Mouse (Mus musculus): ENCODE data around the gene Spib.
A peak's percentile ranks its signal among the peaks of the same experiment; 100 is the strongest.

The Spib gene

GRCm38 (mm10) chr7:44526414-44527154 lies 5.3 kb downstream of the Spib start:
- DNase-seq (ENCODE audit: low spot score in 2 of 2), result no peak

- peak; percentile 78 to 81 for DNase-seq (ENCODE audit: low spot score in 2 of 2)
Observed at GRCm38 (mm10) chr7:44525126-44525832, 6.6 kb downstream of the Spib start.

GRCm38 (mm10) chr7:44524502-44524901 lies 7.4 kb downstream of the Spib start, which contains the start of gene Mybpc2:
TSS of gene Mybpc2 (minus strand) at chr7:44524656.
- DNase-seq (ENCODE audit: low spot score in 2 of 2), result no peak

- no peak for DNase-seq (ENCODE audit: low spot score in 2 of 2)
Observed at GRCm38 (mm10) chr7:44523056-44523455, 8.8 kb downstream of the Spib start.

GRCm38 (mm10) chr7:44521710-44522109 lies 10.2 kb downstream of the Spib start:
- DNase-seq (ENCODE audit: low spot score in 2 of 2), result peak in 1 of 2 experiments; percentile 35

GRCm38 (mm10) chr7:44520990-44521389 lies 10.9 kb downstream of the Spib start:
- no peak for DNase-seq (ENCODE audit: low spot score in 2 of 2)

GRCm38 (mm10) chr7:44519240-44519913 lies 12.5 kb downstream of the Spib start:
- DNase-seq (ENCODE audit: low spot score in 2 of 2), result no peak

GRCm38 (mm10) chr7:44507491-44507890 lies 24.4 kb downstream of the Spib start:
- DNase-seq (ENCODE audit: low spot score in 2 of 2), result no peak

GRCm38 (mm10) chr7:44501563-44502115 lies 30.2 kb downstream of the Spib start:
- no peak for DNase-seq (ENCODE audit: low spot score in 2 of 2)

GRCm38 (mm10) chr7:44500046-44500445 lies 31.8 kb downstream of the Spib start:
- no peak for DNase-seq (ENCODE audit: low spot score in 2 of 2)

- no peak for DNase-seq (ENCODE audit: low spot score in 2 of 2)
Observed at GRCm38 (mm10) chr7:44498922-44499321, 32.9 kb downstream of the Spib start.

- no peak for DNase-seq (ENCODE audit: low spot score in 2 of 2)
Observed at GRCm38 (mm10) chr7:44497361-44498055, 34.4 kb downstream of the Spib start.

- DNase-seq (ENCODE audit: low spot score in 2 of 2), result no peak
Observed at GRCm38 (mm10) chr7:44496771-44497109, 35.1 kb downstream of the Spib start.

- DNase-seq (ENCODE audit: low spot score in 2 of 2), result peak; percentile 96
Observed at GRCm38 (mm10) chr7:44495992-44496770, 35.7 kb downstream of the Spib start, which contains the start of the genes Emc10 and Fam71e1. TSS of gene Emc10 (minus strand) at chr7:44496529. TSS of gene Fam71e1 (plus strand) at chr7:44496581.

GRCm38 (mm10) chr7:44495086-44495485 lies 36.8 kb downstream of the Spib start:
- DNase-seq (ENCODE audit: low spot score in 2 of 2), result no peak

GRCm38 (mm10) chr7:44494681-44495080 lies 37.2 kb downstream of the Spib start:
- no peak for DNase-seq (ENCODE audit: low spot score in 2 of 2)

- DNase-seq (ENCODE audit: low spot score in 2 of 2), result no peak
Observed at GRCm38 (mm10) chr7:44492166-44492826, 39.6 kb downstream of the Spib start.

- DNase-seq (ENCODE audit: low spot score in 2 of 2), result peak in 1 of 2 experiments; percentile 54
Observed at GRCm38 (mm10) chr7:44491391-44491790, 40.5 kb downstream of the Spib start.

- peak; percentile 16 to 56 for DNase-seq (ENCODE audit: low spot score in 2 of 2)
Observed at GRCm38 (mm10) chr7:44490281-44490680, 41.6 kb downstream of the Spib start.

- peak in 1 of 2 experiments; percentile 53 for DNase-seq (ENCODE audit: low spot score in 2 of 2)
Observed at GRCm38 (mm10) chr7:44488545-44488944, 43.3 kb downstream of the Spib start.
